Mouse (Mus musculus): Measurements from ENCODE around the gene Tmed2. TPM values are rescaled to one million over a fixed set of nuclear protein-coding genes. Genes with fewer than 3 reads are reported as not detected.
A peak's percentile ranks its signal among the peaks of the same experiment; 100 is the strongest.

The Tmed2 gene
- polyA plus RNA-seq, 1 experiment from 2014 or later, result 502 TPM

DNA sequence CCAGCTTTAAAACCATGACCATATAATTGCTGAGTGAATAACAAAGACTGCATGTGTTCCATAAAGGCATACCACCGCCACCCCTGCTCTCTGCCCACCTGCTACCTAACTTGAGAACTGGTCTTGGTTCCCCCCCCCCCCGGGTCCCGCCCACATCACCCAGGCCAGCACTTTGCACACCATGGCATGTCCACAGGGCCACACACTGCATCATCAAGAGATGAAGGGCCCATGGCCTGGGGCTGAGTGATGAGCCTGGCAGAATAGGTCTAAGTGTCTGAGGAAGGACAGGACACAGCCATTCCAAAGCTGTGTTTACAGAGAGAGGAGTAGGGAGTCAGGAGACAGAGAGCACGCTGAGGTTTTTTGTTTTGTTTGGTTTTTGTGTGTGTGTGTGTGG, 12.1 kb upstream of the Tmed2 start:
- H3K27ac ChIP-seq (ENCODE audit: poor library complexity, severe bottlenecking), result peak overlapping the region; percentile 89
- peak overlapping the region; percentile 88 for H3K4me3 ChIP-seq
- peak overlapping the region; percentile 94 for H3K4me2 ChIP-seq
- peak overlapping the region; percentile 90 for H3K9ac ChIP-seq
- peaks cover 28% of the 10 kb centered on the region for H3K36me3 ChIP-seq
- no peaks in the 10 kb centered on the region for H3K9me3 ChIP-seq (replicated peaks)
- WGBS, result 82% methylated on average over 4 of the region's 4 CpGs
- peaks cover 39% of the 10 kb centered on the region for H3K4me1 ChIP-seq (replicated peaks)
- no peak for ATAC-seq (ENCODE audit: insufficient number of reproducible peaks, low FRiP score)
- no peaks in the 10 kb centered on the region for H3K27me3 ChIP-seq (replicated peaks)

DNA sequence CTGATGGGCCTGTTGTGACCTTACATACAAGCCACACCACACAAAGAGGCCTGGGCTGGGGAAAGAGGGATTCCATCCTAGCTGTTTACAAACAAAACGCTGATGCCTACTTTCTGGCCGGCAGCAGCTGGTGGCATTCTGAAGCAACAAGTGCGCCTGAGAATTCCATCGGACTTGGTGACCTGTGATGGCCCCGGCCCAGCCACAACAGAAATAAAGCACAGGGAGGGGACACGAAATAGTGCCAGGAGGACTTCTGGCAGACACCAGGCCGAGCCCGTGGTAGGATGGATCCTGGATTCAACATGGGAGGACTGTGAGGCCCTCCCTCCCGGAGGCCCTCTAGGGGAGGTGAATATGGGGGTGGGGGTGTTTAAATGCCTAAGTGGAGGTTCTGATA, 11.7 kb upstream of the Tmed2 start:
- Histone ChIP-seq H3K4me3 (peak overlapping the region; percentile 88), H3K4me2 (peak overlapping the region; percentile 94), H3K36me3 (peaks cover 24% of the 10 kb centered on the region), H3K9me3 (replicated peaks) (no peaks in the 10 kb centered on the region), H3K27me3 (replicated peaks) (no peaks in the 10 kb centered on the region), H3K4me1 (replicated peaks) (peaks cover 39% of the 10 kb centered on the region), H3K27ac (ENCODE audit: poor library complexity, severe bottlenecking) (peak overlapping the region; percentile 89), H3K9ac (peak overlapping the region; percentile 90)
- 37% methylated on average over 9 of the region's 9 CpGs for WGBS
- no peak for ATAC-seq (ENCODE audit: insufficient number of reproducible peaks, low FRiP score)

DNA sequence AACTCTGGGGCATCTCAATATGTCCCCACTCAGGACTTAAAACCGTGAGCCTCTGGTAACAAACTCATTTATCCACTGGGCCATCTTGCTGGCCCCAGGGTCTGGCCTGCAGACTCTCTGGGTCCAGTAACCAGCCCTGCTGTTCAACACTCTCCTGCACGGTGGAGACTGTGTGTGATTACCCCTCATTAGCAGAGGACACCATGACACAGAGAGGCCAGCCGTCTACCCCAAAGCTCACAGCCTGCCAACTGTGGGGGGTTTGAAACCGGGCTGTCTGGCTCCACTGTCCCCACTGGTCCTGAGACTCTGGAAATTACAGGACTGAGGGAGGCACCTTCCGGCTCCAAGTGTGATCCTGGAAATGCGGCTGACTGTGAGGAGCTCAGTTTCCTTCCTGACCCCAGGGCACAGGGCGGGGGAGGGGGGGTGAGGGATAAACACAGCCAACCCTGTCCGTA, 11.3 kb upstream of the Tmed2 start:
- no peaks in the 10 kb centered on the region for H3K9me3 ChIP-seq (replicated peaks)
- H3K4me2 ChIP-seq, result peak overlapping the region; percentile 94
- H3K4me1 ChIP-seq (replicated peaks), result peaks cover 39% of the 10 kb centered on the region
- H3K36me3 ChIP-seq, result peaks cover 20% of the 10 kb centered on the region
- 22% methylated on average over 8 of the region's 8 CpGs for WGBS
- H3K4me3 ChIP-seq, result peak overlapping the region; percentile 88
- H3K9ac ChIP-seq, result peak overlapping the region; percentile 90
- ATAC-seq (ENCODE audit: insufficient number of reproducible peaks, low FRiP score), result no peak
- no peaks in the 10 kb centered on the region for H3K27me3 ChIP-seq (replicated peaks)
- H3K27ac ChIP-seq (ENCODE audit: poor library complexity, severe bottlenecking), result peak overlapping the region; percentile 89

DNA sequence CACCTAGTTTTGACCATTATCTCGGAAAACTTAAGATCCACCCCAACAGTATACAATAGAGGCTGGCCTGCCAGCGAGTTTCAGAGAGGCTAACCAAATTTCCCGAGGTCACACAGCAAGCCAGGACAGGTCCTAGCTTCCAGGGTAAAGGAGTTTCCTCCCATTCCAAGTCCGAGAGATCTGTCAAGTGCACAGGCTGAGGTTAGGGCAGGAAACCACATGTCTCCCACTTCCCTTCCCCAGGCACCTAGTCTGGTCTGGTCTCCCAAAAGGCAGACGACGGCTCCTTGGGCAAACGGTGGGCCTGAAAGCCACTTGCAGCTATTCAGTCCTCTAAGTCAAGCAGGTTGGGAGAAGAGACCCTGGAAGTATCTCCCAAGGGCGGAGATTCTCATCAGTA, 10.8 kb upstream of the Tmed2 start:
- Histone ChIP-seq H3K4me1 (replicated peaks) (peaks cover 36% of the 10 kb centered on the region), H3K36me3 (peaks cover 18% of the 10 kb centered on the region), H3K27me3 (replicated peaks) (no peaks in the 10 kb centered on the region), H3K4me2 (peak overlapping the region; percentile 94), H3K9me3 (replicated peaks) (no peaks in the 10 kb centered on the region), H3K4me3 (peak overlapping the region; percentile 88), H3K27ac (ENCODE audit: poor library complexity, severe bottlenecking) (peak overlapping the region; percentile 89), H3K9ac (peak overlapping the region; percentile 90)
- 42% methylated on average over 8 of the region's 8 CpGs for WGBS
- ATAC-seq (ENCODE audit: insufficient number of reproducible peaks, low FRiP score), result no peak

DNA sequence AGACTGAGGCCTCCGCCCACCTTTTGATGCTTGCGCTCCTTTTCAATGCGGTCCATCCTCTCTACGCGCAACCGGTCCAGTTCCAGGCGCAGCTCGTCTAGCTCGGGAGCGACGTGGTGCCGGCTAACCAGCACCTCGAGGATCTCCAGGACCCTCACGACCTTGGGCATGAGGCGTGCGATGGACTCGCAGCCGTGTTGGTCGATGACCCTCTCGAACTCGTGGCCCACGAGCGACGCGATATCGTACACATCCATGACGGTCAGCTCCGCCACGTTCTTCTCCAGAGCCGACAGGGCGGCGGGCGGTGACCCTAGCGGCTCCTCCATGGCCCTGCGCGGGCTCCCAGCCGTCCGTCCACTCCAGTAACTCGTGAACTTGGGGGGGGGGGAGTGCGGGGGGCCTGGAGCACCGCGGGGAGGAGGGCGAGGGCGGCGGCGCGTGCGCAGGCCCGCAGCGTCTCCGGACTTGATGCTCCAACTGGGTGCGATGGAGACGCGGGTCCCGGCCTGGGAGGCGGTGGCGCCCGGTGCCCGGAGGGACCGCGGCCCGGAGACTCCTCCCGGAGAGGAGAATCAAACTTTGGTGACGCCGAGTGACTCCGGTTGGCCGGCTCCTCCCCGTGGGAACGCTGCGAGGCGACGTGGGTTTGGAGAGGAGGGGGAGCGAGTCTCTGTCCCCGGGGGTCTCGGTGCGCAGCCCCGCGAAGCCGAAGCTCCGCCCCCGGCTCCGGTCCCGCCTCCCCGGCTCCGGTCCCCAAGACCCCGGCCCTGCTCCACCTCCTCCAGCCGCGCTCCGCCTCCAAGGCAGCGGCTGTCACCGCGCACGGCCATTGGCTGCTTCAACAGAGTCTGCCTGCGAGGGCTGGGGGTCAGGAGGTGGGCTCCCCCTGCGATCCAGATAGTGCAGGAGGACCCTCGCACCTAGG, 9.6 kb upstream of the Tmed2 start, which contains the start of gene Rilpl1:
Gene Rilpl1 (minus strand): TSS at position 737 of the 928 bp plus-strand sequence.
- peak within 1 kb of the TSS; percentile 89 for H3K27ac ChIP-seq (ENCODE audit: poor library complexity, severe bottlenecking)
- peak; percentile 86 for ATAC-seq (ENCODE audit: insufficient number of reproducible peaks, low FRiP score)
- H3K9me3 ChIP-seq (replicated peaks), result no peaks in the 10 kb centered on the region
- WGBS, result under 1% methylated on average over 92 of the region's 96 CpGs
- H3K36me3 ChIP-seq, result peaks cover 8% of the 10 kb centered on the region; the same call in 1 of the 2 replicates
- H3K27me3 ChIP-seq (replicated peaks), result no peaks in the 10 kb centered on the region
- H3K4me3 ChIP-seq, result peak within 1 kb of the TSS; percentile 88
- peaks cover 39% of the 10 kb centered on the region for H3K4me1 ChIP-seq (replicated peaks)
- H3K9ac ChIP-seq, result peak within 1 kb of the TSS; percentile 90
- H3K4me2 ChIP-seq, result peak within 1 kb of the TSS; percentile 94

DNA sequence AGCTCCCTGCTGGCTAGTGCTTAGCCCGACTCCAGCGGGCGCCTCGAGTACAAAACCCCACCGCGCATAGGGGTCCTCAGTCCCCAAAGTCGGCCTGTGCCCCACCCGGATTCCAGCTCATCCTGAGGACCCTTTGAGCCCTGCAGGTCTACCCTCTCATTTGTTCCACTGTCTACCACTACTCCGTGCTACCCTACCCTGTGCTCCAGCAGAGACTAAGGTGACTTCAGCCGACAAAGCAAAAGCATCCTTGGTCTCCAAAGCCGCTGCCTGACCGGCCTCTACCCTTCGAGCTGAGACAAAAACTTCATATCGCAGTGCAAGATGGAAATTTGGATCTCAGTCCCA, 8.9 kb upstream of the Tmed2 start:
- H3K4me2 ChIP-seq, result peak overlapping the region; percentile 94
- H3K9me3 ChIP-seq (replicated peaks), result no peaks in the 10 kb centered on the region
- H3K27ac ChIP-seq (ENCODE audit: poor library complexity, severe bottlenecking), result peak overlapping the region; percentile 89
- peak overlapping the region; percentile 88 for H3K4me3 ChIP-seq
- H3K4me1 ChIP-seq (replicated peaks), result peaks cover 39% of the 10 kb centered on the region
- WGBS, result 12% methylated on average over 14 of the region's 14 CpGs
- H3K36me3 ChIP-seq, result peaks cover 5% of the 10 kb centered on the region; the same call in 1 of the 2 replicates
- peak; percentile 13 for ATAC-seq (ENCODE audit: insufficient number of reproducible peaks, low FRiP score)
- H3K27me3 ChIP-seq (replicated peaks), result no peaks in the 10 kb centered on the region
- peak overlapping the region; percentile 90 for H3K9ac ChIP-seq

DNA sequence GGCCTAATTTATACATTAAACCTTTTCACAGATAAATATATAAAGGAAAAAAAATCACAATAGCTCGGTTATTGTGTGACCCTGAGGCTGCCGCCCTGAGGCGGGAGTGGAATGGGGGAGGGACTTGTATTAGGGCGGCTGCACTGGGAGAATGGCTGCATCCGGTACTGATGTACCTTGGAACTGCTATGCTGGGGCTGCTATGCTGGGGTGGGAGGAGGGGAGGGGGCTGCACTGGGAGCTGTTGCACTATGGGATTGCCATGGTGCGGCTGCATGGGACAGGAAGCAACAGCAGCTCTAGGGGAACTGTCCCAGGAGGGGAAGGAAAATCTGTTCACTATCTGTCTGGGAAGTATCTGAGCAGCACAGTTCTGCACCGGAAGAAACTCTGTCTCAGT, 8.0 kb upstream of the Tmed2 start:
- Histone ChIP-seq H3K9ac (no peak overlapping the region), H3K36me3 (no peaks in the 10 kb centered on the region), H3K27ac (ENCODE audit: poor library complexity, severe bottlenecking) (peak overlapping the region; percentile 56), H3K4me3 (no peak overlapping the region), H3K4me1 (replicated peaks) (peaks cover 46% of the 10 kb centered on the region), H3K27me3 (replicated peaks) (no peaks in the 10 kb centered on the region), H3K9me3 (replicated peaks) (no peaks in the 10 kb centered on the region), H3K4me2 (peak overlapping the region; percentile 24; the same call in 1 of the 2 replicates)
- WGBS, result 28% methylated on average over 7 of the region's 7 CpGs
- ATAC-seq (ENCODE audit: insufficient number of reproducible peaks, low FRiP score), result peak; percentile 56

DNA sequence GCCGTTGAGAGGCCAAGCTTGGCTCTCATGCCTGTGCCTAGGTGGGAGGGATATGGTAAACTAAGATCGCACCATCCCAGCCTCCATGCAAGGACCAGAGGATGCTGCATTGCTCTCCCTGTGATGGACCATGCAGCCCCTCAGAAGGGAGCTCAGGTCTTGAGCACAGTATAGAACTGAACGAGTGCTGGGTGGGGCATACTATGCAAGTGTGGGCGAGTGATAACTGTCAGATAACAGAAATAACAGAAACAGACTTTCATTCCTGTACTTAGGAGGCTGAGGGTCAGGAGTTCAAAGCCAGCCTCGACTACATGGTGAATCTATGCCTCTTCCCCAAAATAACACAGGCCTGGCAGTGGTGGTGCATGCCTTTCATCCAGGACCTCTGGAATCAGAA, 5.5 kb upstream of the Tmed2 start:
- H3K4me1 ChIP-seq (replicated peaks), result peaks cover 25% of the 10 kb centered on the region
- no peak overlapping the region for H3K4me2 ChIP-seq
- no peak overlapping the region for H3K4me3 ChIP-seq
- no peak for ATAC-seq (ENCODE audit: insufficient number of reproducible peaks, low FRiP score)
- H3K27me3 ChIP-seq (replicated peaks), result no peaks in the 10 kb centered on the region
- H3K9ac ChIP-seq, result no peak overlapping the region
- H3K36me3 ChIP-seq, result no peaks in the 10 kb centered on the region
- 47% methylated on average over 5 of the region's 5 CpGs for WGBS
- no peaks in the 10 kb centered on the region for H3K9me3 ChIP-seq (replicated peaks)
- no peak overlapping the region for H3K27ac ChIP-seq (ENCODE audit: poor library complexity, severe bottlenecking)

DNA sequence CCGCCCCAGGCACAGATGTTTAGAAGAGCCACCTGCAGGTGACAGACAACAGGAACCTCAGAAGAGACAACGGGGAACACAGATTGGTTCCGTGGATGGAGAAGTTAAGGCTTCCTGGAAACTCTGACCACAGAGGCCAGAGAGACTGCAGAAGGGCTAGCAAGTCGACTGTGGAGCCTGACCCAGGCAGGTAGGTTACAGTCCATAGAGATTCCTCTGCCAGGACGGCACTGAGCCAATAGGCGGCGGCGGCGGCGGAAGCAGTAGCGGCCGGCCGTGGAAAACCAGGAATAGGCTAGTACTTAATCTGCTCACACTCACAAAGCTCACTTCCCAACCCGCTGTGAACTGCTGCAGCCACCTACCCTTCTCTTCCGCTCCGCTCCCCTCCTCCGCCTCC, 3.7 kb upstream of the Tmed2 start:
- peak overlapping the region; percentile 80 for H3K27ac ChIP-seq (ENCODE audit: poor library complexity, severe bottlenecking)
- H3K27me3 ChIP-seq (replicated peaks), result no peaks in the 10 kb centered on the region
- H3K4me2 ChIP-seq, result peak overlapping the region; percentile 63
- peak; percentile 10; the same call in 1 of the 2 replicates for ATAC-seq (ENCODE audit: insufficient number of reproducible peaks, low FRiP score)
- H3K4me3 ChIP-seq, result peak overlapping the region; percentile 28
- no peaks in the 10 kb centered on the region for H3K36me3 ChIP-seq
- H3K9me3 ChIP-seq (replicated peaks), result no peaks in the 10 kb centered on the region
- peak overlapping the region; percentile 63 for H3K9ac ChIP-seq
- WGBS, result 2% methylated on average over 17 of the region's 17 CpGs
- peaks cover 19% of the 10 kb centered on the region for H3K4me1 ChIP-seq (replicated peaks)

DNA sequence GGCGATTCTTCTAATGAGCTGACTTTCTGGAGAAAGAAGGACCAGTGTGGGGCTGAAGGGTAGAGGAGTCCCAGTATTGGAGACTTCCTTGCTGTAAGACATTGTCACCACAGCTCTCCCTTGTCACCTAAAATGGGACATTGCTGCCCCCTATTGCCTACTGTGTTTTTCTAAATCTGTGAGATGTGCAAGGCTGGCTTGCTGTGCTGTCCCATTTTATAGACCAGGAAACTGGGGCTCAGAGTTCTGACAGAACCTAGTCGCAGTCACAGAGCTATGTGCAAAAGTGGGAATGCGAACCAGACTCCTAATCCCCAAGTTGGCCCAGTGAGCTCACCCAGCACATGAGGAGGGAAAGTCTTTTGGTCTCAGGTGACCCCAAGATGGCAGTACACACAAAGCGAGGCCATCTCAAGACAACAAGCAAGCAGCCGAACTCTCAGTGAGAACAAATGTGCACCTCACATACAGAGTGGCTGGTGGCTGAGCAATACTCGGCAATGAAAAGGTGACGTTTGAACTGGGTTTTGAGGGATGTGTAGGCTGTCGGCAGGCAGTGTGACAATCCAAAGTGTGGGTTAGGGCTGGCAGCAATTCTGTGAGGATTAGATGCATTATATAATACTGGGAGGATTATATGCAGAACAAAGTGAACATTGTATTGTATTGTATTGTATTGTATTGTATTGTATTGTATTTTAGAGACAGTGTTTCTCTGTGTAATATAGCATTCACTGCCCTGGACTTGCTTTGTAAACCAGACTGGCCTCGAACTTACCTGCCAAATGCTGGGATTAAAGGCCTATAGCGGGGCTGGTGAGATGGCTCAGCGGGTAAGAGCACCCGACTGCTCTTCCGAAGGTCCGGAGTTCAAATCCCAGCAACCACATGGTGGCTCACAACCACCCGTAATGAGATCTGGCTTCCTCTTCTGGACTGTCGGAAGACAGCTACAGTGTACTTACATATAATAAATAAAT, 1.4 kb upstream of the Tmed2 start:
- Histone ChIP-seq H3K9ac (no peak overlapping the region), H3K4me2 (no peak overlapping the region), H3K36me3 (peaks cover 14% of the 10 kb centered on the region), H3K9me3 (replicated peaks) (no peaks in the 10 kb centered on the region), H3K27ac (ENCODE audit: poor library complexity, severe bottlenecking) (peak overlapping the region; percentile 5; the same call in 1 of the 2 replicates), H3K4me3 (no peak overlapping the region), H3K27me3 (replicated peaks) (no peaks in the 10 kb centered on the region), H3K4me1 (replicated peaks) (peaks cover 21% of the 10 kb centered on the region)
- no peak for ATAC-seq (ENCODE audit: insufficient number of reproducible peaks, low FRiP score)
- 75% methylated on average over 16 of the region's 16 CpGs for WGBS

All from heart, embryonic 12.5 days (tissue).